Mouse (Mus musculus): ENCODE measurements around the gene Adipor2. TPM values are rescaled to one million over a fixed set of nuclear protein-coding genes. Genes with fewer than 3 reads are reported as not detected.
"Not testable (repeated sequence)": the region's sequence is repeated elsewhere in the genome, so short reads cannot be mapped to it uniquely, and the experiment has no call there.

Adipor2 gene
- polyA plus RNA-seq, 1 experiment from 2014 or later: 15.4 TPM

- Histone ChIP-seq H3K9ac (replicated peaks; ENCODE audit: low read length) (no peak overlapping the region), H3K4me1 (ENCODE audit: control insufficient read depth, insufficient read depth, low read length) (no peaks in the 10 kb centered on the region), H3K27ac (replicated peaks; ENCODE audit: low read depth, low read length) (no peak overlapping the region), H3K9me3 (replicated peaks; ENCODE audit: control insufficient read depth, low read length) (no peaks in the 10 kb centered on the region), H3K27me3 (ENCODE audit: control insufficient read depth, insufficient read depth, low read length) (no peaks in the 10 kb centered on the region), H3K4me2 (ENCODE audit: low read depth, low read length) (no peak overlapping the region), H3K36me3 (replicated peaks; ENCODE audit: control insufficient read depth, insufficient read depth, low read depth, low read length) (no peaks in the 10 kb centered on the region), H3K4me3 (ENCODE audit: low read depth, low read length) (no peak overlapping the region)
- ATAC-seq (replicated peaks; ENCODE audit: insufficient number of reproducible peaks, low FRiP score, low TSS enrichment, low read depth): no peak
- DNase-seq (ENCODE audit: low spot score): no peak
- WGBS: 77% methylated on average over 1 of the region's 1 CpGs
Observed at GRCm38 (mm10) chr6:119378631-119379030, 38.9 kb downstream of the Adipor2 start.

GRCm38 (mm10) chr6:119377613-119378012 lies 39.9 kb downstream of the Adipor2 start:
- no peak for DNase-seq (ENCODE audit: low spot score)
- 67% methylated on average over 2 of the region's 2 CpGs for WGBS
- Histone ChIP-seq H3K36me3 (replicated peaks; ENCODE audit: control insufficient read depth, insufficient read depth, low read depth, low read length) (no peaks in the 10 kb centered on the region), H3K4me2 (ENCODE audit: low read depth, low read length) (no peak overlapping the region), H3K9ac (replicated peaks; ENCODE audit: low read length) (no peak overlapping the region), H3K9me3 (replicated peaks; ENCODE audit: control insufficient read depth, low read length) (no peaks in the 10 kb centered on the region), H3K27ac (replicated peaks; ENCODE audit: low read depth, low read length) (no peak overlapping the region), H3K4me3 (ENCODE audit: low read depth, low read length) (no peak overlapping the region), H3K4me1 (ENCODE audit: control insufficient read depth, insufficient read depth, low read length) (no peaks in the 10 kb centered on the region), H3K27me3 (ENCODE audit: control insufficient read depth, insufficient read depth, low read length) (no peaks in the 10 kb centered on the region)
- ATAC-seq (replicated peaks; ENCODE audit: insufficient number of reproducible peaks, low FRiP score, low TSS enrichment, low read depth): no peak

GRCm38 (mm10) chr6:119375035-119375434 lies 42.5 kb downstream of the Adipor2 start:
- H3K4me2 ChIP-seq (ENCODE audit: low read depth, low read length): no peak overlapping the region
- H3K9ac ChIP-seq (replicated peaks; ENCODE audit: low read length): no peak overlapping the region
- no peak overlapping the region for H3K4me3 ChIP-seq (ENCODE audit: low read depth, low read length)
- DNase-seq (ENCODE audit: low spot score) (no peak), ATAC-seq (replicated peaks; ENCODE audit: insufficient number of reproducible peaks, low FRiP score, low TSS enrichment, low read depth) (no peak)
- H3K9me3 ChIP-seq (replicated peaks; ENCODE audit: control insufficient read depth, low read length): no peaks in the 10 kb centered on the region
- no peaks in the 10 kb centered on the region for H3K4me1 ChIP-seq (ENCODE audit: control insufficient read depth, insufficient read depth, low read length)
- H3K27ac ChIP-seq (replicated peaks; ENCODE audit: low read depth, low read length): no peak overlapping the region
- H3K27me3 ChIP-seq (ENCODE audit: control insufficient read depth, insufficient read depth, low read length): no peaks in the 10 kb centered on the region
- H3K36me3 ChIP-seq (replicated peaks; ENCODE audit: control insufficient read depth, insufficient read depth, low read depth, low read length): no peaks in the 10 kb centered on the region
- WGBS: 79% methylated on average over 5 of the region's 5 CpGs

GRCm38 (mm10) chr6:119373000-119373705 lies 44.4 kb downstream of the Adipor2 start:
- no peak overlapping the region for H3K27ac ChIP-seq (replicated peaks; ENCODE audit: low read depth, low read length)
- H3K9me3 ChIP-seq (replicated peaks; ENCODE audit: control insufficient read depth, low read length): no peaks in the 10 kb centered on the region
- ATAC-seq (replicated peaks; ENCODE audit: insufficient number of reproducible peaks, low FRiP score, low TSS enrichment, low read depth) (no peak), DNase-seq (ENCODE audit: low spot score) (no peak)
- H3K27me3 ChIP-seq (ENCODE audit: control insufficient read depth, insufficient read depth, low read length): no peaks in the 10 kb centered on the region
- H3K9ac ChIP-seq (replicated peaks; ENCODE audit: low read length): no peak overlapping the region
- H3K36me3 ChIP-seq (replicated peaks; ENCODE audit: control insufficient read depth, insufficient read depth, low read depth, low read length): no peaks in the 10 kb centered on the region
- H3K4me1 ChIP-seq (ENCODE audit: control insufficient read depth, insufficient read depth, low read length): no peaks in the 10 kb centered on the region
- no peak overlapping the region for H3K4me3 ChIP-seq (ENCODE audit: low read depth, low read length)
- no peak overlapping the region for H3K4me2 ChIP-seq (ENCODE audit: low read depth, low read length)

DNA sequence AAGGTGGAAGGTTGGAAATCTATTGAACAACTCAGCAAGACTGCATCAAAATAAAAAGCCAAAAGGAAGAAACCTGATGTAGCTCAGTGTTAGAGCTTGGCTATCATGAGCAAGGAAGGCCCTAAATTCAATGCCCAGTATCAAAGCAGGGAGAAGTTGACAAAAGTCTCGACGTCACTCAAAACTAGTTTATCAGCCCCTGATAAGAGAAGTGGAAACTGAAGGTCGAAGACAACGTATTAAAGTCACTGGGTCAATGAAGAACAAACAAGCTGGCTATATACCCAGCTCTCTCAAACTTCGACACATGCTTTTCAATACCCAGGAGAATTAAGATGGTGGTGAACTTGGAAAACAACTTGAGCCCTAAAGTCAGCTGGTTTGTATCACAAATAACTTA lies 45.3 kb downstream of the Adipor2 start:
- no peaks in the 10 kb centered on the region for H3K9me3 ChIP-seq (replicated peaks; ENCODE audit: control insufficient read depth, low read length)
- H3K4me1 ChIP-seq (ENCODE audit: control insufficient read depth, insufficient read depth, low read length): no peaks in the 10 kb centered on the region
- peaks cover 2% of the 10 kb centered on the region; the same call in 1 of the 2 replicates for H3K36me3 ChIP-seq (replicated peaks; ENCODE audit: control insufficient read depth, insufficient read depth, low read depth, low read length)
- no peaks in the 10 kb centered on the region for H3K27me3 ChIP-seq (ENCODE audit: control insufficient read depth, insufficient read depth, low read length)
- ATAC-seq (replicated peaks; ENCODE audit: insufficient number of reproducible peaks, low FRiP score, low TSS enrichment, low read depth): no peak
- DNase-seq (ENCODE audit: low spot score): no peak
- no peak overlapping the region for H3K4me3 ChIP-seq (ENCODE audit: low read depth, low read length)
- no peak overlapping the region for H3K4me2 ChIP-seq (ENCODE audit: low read depth, low read length)
- no peak overlapping the region for H3K9ac ChIP-seq (replicated peaks; ENCODE audit: low read length)
- H3K27ac ChIP-seq (replicated peaks; ENCODE audit: low read depth, low read length): no peak overlapping the region
- WGBS: 87% methylated on average over 5 of the region's 5 CpGs

DNA sequence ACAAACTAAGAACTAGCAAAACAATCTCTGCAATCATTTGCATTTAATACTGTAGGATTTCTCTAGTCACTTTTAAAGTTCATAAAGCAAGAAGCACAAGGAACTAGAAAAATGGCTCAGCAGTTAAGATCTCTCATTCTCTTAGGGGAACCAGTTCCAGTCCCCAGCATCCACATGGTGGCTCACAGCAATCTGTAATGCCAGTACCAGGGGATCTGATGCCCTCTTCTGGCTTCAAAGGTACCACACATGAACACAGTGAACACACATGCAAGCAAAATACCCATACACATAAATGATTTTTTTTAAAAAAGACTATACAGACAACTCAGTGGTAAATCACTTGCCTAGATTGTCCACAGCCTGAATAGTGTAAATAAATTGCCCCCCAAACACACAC lies 45.9 kb downstream of the Adipor2 start:
- Histone ChIP-seq H3K4me3 (ENCODE audit: low read depth, low read length) (no peak overlapping the region), H3K9ac (replicated peaks; ENCODE audit: low read length) (no peak overlapping the region), H3K4me2 (ENCODE audit: low read depth, low read length) (no peak overlapping the region), H3K36me3 (replicated peaks; ENCODE audit: control insufficient read depth, insufficient read depth, low read depth, low read length) (peaks cover 2% of the 10 kb centered on the region; the same call in 1 of the 2 replicates), H3K27me3 (ENCODE audit: control insufficient read depth, insufficient read depth, low read length) (no peaks in the 10 kb centered on the region), H3K27ac (replicated peaks; ENCODE audit: low read depth, low read length) (no peak overlapping the region), H3K4me1 (ENCODE audit: control insufficient read depth, insufficient read depth, low read length) (no peaks in the 10 kb centered on the region), H3K9me3 (replicated peaks; ENCODE audit: control insufficient read depth, low read length) (no peaks in the 10 kb centered on the region)
- ATAC-seq (replicated peaks; ENCODE audit: insufficient number of reproducible peaks, low FRiP score, low TSS enrichment, low read depth) (no peak), DNase-seq (ENCODE audit: low spot score) (no peak)

- Histone ChIP-seq H3K27me3 (ENCODE audit: control insufficient read depth, insufficient read depth, low read length) (no peaks in the 10 kb centered on the region), H3K36me3 (replicated peaks; ENCODE audit: control insufficient read depth, insufficient read depth, low read depth, low read length) (peaks cover 2% of the 10 kb centered on the region; the same call in 1 of the 2 replicates), H3K9ac (replicated peaks; ENCODE audit: low read length) (no peak overlapping the region), H3K4me3 (ENCODE audit: low read depth, low read length) (no peak overlapping the region), H3K4me2 (ENCODE audit: low read depth, low read length) (no peak overlapping the region), H3K27ac (replicated peaks; ENCODE audit: low read depth, low read length) (no peak overlapping the region), H3K4me1 (ENCODE audit: control insufficient read depth, insufficient read depth, low read length) (no peaks in the 10 kb centered on the region), H3K9me3 (replicated peaks; ENCODE audit: control insufficient read depth, low read length) (no peaks in the 10 kb centered on the region)
- ATAC-seq (replicated peaks; ENCODE audit: insufficient number of reproducible peaks, low FRiP score, low TSS enrichment, low read depth) (no peak), DNase-seq (ENCODE audit: low spot score) (no peak)
- WGBS: 91% methylated on average over 2 of the region's 2 CpGs
Observed at GRCm38 (mm10) chr6:119367382-119367781, 50.1 kb downstream of the Adipor2 start.

GRCm38 (mm10) chr6:119366800-119367199 lies 50.7 kb downstream of the Adipor2 start:
- not testable (repeated sequence) for ATAC-seq (replicated peaks; ENCODE audit: insufficient number of reproducible peaks, low FRiP score, low TSS enrichment, low read depth); H3K9ac ChIP-seq (replicated peaks; ENCODE audit: low read length); H3K36me3 ChIP-seq (replicated peaks; ENCODE audit: control insufficient read depth, insufficient read depth, low read depth, low read length); H3K9me3 ChIP-seq (replicated peaks; ENCODE audit: control insufficient read depth, low read length); H3K4me1 ChIP-seq (ENCODE audit: control insufficient read depth, insufficient read depth, low read length); H3K4me3 ChIP-seq (ENCODE audit: low read depth, low read length); H3K27ac ChIP-seq (replicated peaks; ENCODE audit: low read depth, low read length); H3K4me2 ChIP-seq (ENCODE audit: low read depth, low read length); DNase-seq (ENCODE audit: low spot score); H3K27me3 ChIP-seq (ENCODE audit: control insufficient read depth, insufficient read depth, low read length)
- WGBS: 78% methylated on average over 2 of the region's 4 CpGs
